Mouse (Mus musculus) layer of hippocampus, adult 18-20 months (tissue): ENCODE measurements around the gene Olfr1056. TPM values are rescaled to one million over a fixed set of nuclear protein-coding genes. Genes with fewer than 3 reads are reported as not detected.
"Not testable (repeated sequence)": the region's sequence is repeated elsewhere in the genome, so short reads cannot be mapped to it uniquely, and the experiment has no call there.

ENCODE experiments used
- DNase-seq, 2 experiments: peaks; one replicate each; pipeline ENCODE4 v3.0.0; 2022; ENCODE audit warnings: low spot score in 2 of 2
- long read RNA-seq: library from polyadenylated mRNA; stranded (forward); transcript quantifications from one replicate; pipeline ENCODE4 v2.0.0, GENCODE M21; 2021
- total RNA-seq, 2 experiments: library from RNA; stranded (reverse); gene quantifications; 2 replicates each; pipeline ENCODE4 v1.2.3; 2021

Gene Olfr1056
- not detected for total RNA-seq
- long read RNA-seq = 0 reads

DNA sequence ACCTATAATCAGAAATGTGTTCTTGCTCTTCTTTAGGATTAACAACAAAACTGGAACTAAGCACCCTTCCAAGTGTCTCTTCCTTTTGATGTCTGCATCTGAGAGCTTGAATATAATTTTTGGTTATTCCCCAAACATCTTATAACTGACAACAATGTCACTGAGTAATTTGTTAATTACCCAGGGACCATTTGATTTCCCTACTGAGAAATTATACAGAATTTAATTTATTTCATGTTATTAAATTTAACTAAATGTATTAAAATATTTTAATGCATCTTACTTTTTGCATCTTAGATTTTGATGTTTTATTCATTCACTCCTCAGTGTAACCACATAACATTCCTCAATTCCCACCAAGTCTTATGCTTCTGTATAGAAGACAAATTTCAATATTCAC, at the start of gene Olfr1056:
Olfr1056 (minus strand) TSS at position 101 of the 400 bp plus-strand sequence.
- DNase-seq = no peak

DNA sequence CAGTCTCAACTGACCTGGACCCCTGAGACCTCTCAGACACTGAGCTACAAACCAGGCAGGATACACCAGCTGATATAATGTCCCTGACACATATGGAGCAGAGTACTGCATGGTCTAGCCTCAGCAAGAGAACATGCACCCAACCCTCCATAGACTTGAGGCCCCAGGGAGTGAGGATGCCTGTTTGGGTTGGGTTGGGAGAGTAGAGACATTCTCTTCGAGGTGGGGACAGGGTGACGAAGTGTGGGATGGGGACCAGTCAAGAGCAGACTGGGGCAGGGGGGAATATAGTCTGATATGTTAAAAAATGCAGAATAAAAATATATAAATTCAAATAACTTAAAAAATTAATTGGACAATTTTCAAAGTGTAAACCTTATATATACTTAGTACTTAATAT, 32.8 kb upstream of the Olfr1056 start:
- no peak for DNase-seq

DNA sequence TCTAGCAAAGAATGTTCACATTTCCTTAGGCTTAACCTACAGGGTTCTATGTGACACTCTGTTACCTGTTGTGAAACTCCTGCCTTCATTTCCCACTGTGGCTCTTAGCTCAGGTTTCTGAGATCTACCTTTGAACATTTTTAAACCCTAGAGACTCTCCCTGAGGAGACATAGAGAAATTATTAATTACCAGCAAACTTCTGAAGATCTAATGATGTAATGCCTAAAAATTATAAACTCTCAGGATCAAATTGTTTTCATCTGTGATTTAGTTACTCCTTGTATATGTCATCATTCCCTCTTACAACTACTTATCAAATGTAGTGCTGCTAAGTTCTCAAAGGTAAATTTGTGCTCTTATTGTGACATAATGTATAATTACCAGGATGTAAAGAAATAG, 26.2 kb upstream of the Olfr1056 start, which contains the start of gene Olfr1058:
Olfr1058 (minus strand) TSS at position 101 of the 400 bp plus-strand sequence.
- DNase-seq = not testable (repeated sequence)

DNA sequence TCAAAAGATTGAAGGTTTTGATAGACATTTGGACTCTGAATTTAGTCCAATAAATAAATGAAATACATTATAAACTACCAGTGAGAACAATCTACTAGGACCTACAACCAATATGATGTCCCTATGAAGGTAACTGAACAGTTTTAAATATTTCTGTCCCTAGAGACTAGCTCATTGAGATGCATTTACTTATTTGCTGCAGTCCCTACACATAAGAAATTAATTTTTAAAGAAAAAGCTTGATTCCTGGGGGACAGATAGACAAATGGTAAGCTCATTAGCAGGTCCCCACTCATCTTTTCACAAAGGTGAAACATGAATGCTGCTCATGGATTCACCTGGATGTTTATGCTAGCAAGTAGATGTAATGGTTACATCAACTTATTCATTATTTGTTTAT, 16.0 kb upstream of the Olfr1056 start, which contains the start of gene Olfr1057:
Olfr1057 (minus strand) TSS at position 101 of the 400 bp plus-strand sequence.
- DNase-seq = no peak

DNA sequence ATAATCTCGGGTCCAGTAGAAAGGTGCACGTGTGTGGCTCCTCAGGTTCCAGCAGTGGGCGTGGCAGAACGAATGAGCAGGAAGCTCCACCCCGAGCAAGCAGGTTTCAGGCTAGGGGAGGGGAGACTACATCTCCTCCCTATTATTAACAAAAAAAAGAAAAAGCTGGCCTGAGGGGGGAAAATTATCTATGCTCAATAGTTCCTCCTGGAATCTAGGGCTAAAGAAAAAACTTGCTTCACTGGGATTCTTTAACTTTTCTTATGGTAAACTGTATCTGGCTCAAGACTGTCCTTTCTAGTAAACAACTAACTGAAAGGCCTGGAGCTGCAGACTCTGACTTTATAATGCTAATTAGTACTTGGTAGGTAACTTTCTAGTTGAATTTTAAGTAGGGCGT, 4.1 kb upstream of the Olfr1056 start:
- DNase-seq = not testable (repeated sequence)

DNA sequence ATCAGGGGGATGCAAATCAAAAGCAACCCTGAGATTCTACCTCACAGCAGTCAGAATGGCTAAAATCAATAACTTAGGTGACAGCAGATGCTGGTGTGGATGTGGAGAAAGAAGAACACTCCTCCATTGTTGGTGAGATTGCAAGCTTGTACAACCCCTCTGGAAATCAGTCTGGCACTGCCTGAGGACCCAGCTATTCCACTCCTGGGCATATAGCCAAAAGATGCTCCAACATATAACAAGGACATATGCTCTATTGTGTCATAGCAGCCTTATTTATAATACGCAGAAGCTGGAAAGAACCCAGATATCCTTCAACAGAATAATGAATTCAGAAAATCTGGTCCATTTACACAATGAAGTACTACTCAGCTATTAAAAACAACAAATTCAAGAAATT, 10.5 kb downstream of the Olfr1056 start:
- peak; percentile 13 to 60 for DNase-seq

DNA sequence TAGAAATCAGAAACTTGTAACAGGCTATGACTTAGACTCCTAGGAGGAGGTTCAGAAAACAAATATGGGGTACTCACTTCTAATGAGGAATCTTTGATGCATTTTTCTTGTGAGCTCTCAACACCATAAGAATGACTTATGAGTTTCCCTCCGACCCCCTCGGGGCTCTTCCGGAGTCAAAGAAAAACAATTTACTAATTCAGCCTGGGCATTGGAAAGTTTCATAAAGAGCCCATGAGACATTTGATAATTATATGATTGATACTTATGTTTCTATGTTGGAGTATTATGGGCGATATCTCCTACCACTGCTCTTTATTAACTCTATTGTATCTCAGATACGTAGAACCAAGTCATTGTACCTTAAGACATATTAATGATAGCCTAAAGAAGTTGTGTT, 12.1 kb downstream of the Olfr1056 start, which contains the start of gene Olfr1055:
Olfr1055 (minus strand) TSS at position 101 of the 400 bp plus-strand sequence.
- no peak for DNase-seq

DNA sequence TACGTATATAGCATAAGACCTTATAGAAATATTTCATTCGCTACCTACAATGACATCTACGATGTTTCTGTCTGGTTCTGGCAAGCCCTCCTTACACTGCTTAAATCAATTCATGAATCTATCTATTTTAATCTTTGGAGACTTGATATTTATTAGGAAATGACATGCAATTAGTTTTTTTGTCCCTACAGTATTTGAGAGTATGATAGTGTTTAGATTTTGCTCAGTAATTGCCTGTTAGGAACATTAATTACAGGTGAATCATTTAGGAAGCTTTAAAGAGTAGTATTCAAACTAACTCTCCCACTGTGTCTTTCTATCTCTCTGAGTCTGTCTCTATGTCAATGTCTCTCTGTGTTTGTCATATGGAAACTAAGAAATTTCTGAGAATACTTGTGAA, 26.9 kb downstream of the Olfr1056 start, which contains the start of gene Olfr1054:
Olfr1054 (minus strand) TSS at position 101 of the 400 bp plus-strand sequence.
- DNase-seq = no peak

DNA sequence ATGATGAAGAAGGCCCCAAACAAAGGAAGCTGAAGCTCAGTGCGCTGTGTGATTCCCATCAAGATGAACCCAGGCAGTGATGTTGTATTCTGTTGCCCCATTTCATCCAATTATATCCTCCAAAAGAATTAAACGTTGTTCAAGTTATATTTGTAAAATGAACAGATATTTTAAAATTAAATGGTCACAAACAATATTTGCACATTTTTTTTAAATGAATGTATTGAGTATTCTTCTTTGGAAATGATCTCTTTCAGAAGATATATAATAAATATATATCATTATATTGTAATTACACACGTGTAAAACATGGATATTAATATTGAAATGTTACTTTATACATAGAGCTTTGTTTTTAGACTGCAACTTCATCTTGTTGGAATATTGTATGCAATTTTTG, 47.1 kb downstream of the Olfr1056 start, which contains the start of gene Olfr1053:
Olfr1053 (minus strand) TSS at position 101 of the 400 bp plus-strand sequence.
- no peak for DNase-seq

Other genes with a start within 250 kb of the Olfr1056 start
- not detected for gene Olfr1039, start 226.5 kb downstream of the Olfr1056 start, total RNA-seq
- not detected for gene Olfr1040, start 215.7 kb downstream of the Olfr1056 start, total RNA-seq
- not detected for gene Olfr1042, start 200.6 kb downstream of the Olfr1056 start, total RNA-seq
- not detected for gene Olfr1043, start 194.9 kb downstream of the Olfr1056 start, total RNA-seq
- gene Olfr1044, start 184.6 kb downstream of the Olfr1056 start, total RNA-seq = not detected
- gene Olfr52, start 176.8 kb downstream of the Olfr1056 start, total RNA-seq = not detected
- gene Olfr1045, start 159.5 kb downstream of the Olfr1056 start, total RNA-seq = not detected
- gene Olfr1046, start 143.2 kb downstream of the Olfr1056 start, total RNA-seq = not detected
- not detected for gene Olfr1047, start 131.1 kb downstream of the Olfr1056 start, total RNA-seq
- gene Olfr1048, start 122.2 kb downstream of the Olfr1056 start, total RNA-seq = not detected
- gene Olfr1049, start 104.1 kb downstream of the Olfr1056 start, total RNA-seq = not detected
- gene Olfr1051, start 83.4 kb downstream of the Olfr1056 start, total RNA-seq = not detected
- gene Olfr1052, start 70.0 kb downstream of the Olfr1056 start, total RNA-seq = not detected
- gene Olfr1053, start 47.2 kb downstream of the Olfr1056 start, total RNA-seq = not detected
- not detected for gene Olfr1054, start 27.0 kb downstream of the Olfr1056 start, total RNA-seq
- gene Olfr1055, start 12.2 kb downstream of the Olfr1056 start, total RNA-seq = not detected
- not detected for gene Olfr1057, start 15.9 kb upstream of the Olfr1056 start, total RNA-seq
- not detected for gene Olfr1058, start 26.1 kb upstream of the Olfr1056 start, total RNA-seq
- not detected for gene Olfr1061, start 51.6 kb upstream of the Olfr1056 start, total RNA-seq
- not detected for gene Olfr1062, start 64.3 kb upstream of the Olfr1056 start, total RNA-seq
- not detected for gene Olfr1065, start 88.1 kb upstream of the Olfr1056 start, total RNA-seq
- gene Olfr1066, start 93.8 kb upstream of the Olfr1056 start, total RNA-seq = not detected
- not detected for gene Olfr228, start 124.9 kb upstream of the Olfr1056 start, total RNA-seq
- gene Olfr1076, start 146.0 kb upstream of the Olfr1056 start, total RNA-seq = not detected
- gene Olfr1079, start 180.0 kb upstream of the Olfr1056 start, total RNA-seq = not detected
- not detected for gene Olfr1080, start 195.8 kb upstream of the Olfr1056 start, total RNA-seq
- gene Olfr1082, start 236.5 kb upstream of the Olfr1056 start, total RNA-seq = not detected